Mouse (Mus musculus): ENCODE data around the gene Greb1. TPM values are rescaled to one million over a fixed set of nuclear protein-coding genes. Genes with fewer than 3 reads are reported as not detected.

The Greb1 gene
- total RNA-seq, 2 experiments from 2014 or later, result 0.55 to 0.74 TPM

DNA sequence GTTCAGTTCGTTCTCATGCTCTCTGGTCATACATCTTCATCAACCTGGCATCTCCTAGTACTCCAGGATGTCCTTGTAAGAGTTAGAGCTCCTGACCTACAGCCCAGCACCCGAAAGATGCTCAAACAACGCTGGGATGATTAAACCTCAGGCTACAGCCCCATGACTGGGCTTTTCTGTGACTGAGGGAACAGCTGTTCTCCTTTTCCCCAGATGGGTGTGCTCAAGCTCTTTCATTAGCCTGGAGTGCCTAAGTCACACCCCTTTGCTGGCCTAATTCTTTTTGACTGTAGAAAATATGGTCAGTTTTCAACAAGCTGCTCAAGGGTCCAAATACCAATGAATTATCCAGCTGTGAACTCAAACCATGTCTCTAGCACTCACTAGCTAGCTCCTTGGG is 7.4 kb upstream of the Greb1 start:
- intact Hi-C loops (cut with DNase I), result loop anchor here (1.0 to 5.0 kb wide), 3 partner anchors 146 to 449 kb away; partner anchors contain the start of gene 2410004P03Rik
- peak; percentile 64 to 76 for DNase-seq

DNA sequence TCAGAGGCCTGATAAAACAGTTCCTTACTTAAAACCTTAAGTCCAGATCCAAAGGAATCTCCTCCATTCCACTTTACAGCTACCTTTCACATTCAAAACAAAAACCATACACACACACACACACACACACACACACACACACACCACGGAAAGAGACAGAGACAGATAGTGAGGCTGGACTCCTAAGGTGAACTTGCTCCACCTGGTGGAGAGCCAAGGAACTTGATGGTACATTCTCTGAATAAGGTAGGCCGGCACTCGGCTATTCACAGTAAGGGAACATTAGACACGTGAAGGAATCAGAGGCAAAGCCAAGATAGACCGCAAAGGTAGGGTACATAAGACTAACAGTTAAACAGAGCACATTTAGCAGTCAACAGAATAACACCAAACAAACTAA is 4.8 kb upstream of the Greb1 start:
- intact Hi-C loops (cut with DNase I), result loop anchor here (1.0 to 5.0 kb wide), 4 partner anchors 88 to 452 kb away; no protein-coding TSS in a partner anchor
- DNase-seq, result peak; percentile 82 to 91

- DNase-seq, result no peak
- intact Hi-C loops (cut with DNase I), result loop anchor here (2.0 to 5.0 kb wide), 2 partner anchors 47 to 235 kb away; no protein-coding TSS in a partner anchor
Observed at GRCm38 (mm10) chr12:16803956-16804430, 3.3 kb upstream of the Greb1 start.

- no peak for DNase-seq
- intact Hi-C loops (cut with DNase I), result loop anchor here (5.0 kb wide), 1 partner anchor 46 kb away; no protein-coding TSS in a partner anchor
Observed at GRCm38 (mm10) chr12:16803237-16803955, 2.7 kb upstream of the Greb1 start.

GRCm38 (mm10) chr12:16800959-16801315 is 251 bp upstream of the Greb1 start:
- intact Hi-C loops (cut with DNase I), result loop anchor here (5.0 kb wide), 1 partner anchor 44 kb away; no protein-coding TSS in a partner anchor
- DNase-seq, result no peak

GRCm38 (mm10) chr12:16799928-16800258 is 793 bp downstream of the Greb1 start:
- intact Hi-C loops (cut with DNase I), result loop anchor here (5.0 kb wide), 1 partner anchor 43 kb away; no protein-coding TSS in a partner anchor
- no peak for DNase-seq

DNA sequence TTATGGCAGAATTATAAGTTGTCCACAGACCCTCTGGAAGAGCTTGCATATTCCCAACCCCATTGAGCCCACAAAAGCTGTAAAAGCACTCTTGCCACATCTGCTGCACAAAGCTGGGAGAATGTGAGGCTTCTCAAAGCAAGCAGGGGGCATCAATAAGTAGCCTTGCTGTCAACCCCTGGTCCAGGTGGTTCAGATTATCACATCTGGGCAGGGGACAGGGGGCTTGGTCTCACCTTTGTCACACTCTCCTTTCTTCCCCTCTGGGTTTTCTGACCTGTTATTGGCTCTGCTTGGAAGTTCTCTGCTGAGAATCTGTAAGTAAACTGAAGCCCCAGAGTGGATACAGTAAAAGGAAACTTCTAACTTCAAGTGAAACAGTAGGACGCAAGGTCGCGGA is 1.8 kb downstream of the Greb1 start:
- DNase-seq, result no peak
- intact Hi-C loops (cut with DNase I), result no loop called here

DNA sequence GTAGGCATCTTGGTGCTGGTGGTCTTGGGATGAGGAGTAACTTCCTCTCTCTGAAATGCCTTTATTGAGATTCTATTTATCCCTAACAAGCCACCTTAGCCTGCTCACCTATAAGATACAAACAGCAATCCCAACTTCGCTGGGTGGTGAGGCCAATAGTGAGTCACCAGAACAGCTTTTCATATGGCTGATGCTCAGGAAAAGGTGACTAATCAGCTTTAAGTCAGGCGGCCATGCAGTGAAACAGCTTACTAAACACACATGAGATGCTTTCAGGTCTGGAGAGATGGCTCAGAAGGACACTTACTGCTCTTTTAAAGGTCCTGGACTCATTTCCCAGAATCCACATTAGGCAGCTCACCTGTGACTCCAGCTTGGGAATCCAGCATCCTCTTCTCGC is 4.9 kb downstream of the Greb1 start:
- DNase-seq, result no peak
- intact Hi-C loops (cut with DNase I), result no loop called here

GRCm38 (mm10) chr12:16793371-16793770 is 7.3 kb downstream of the Greb1 start:
- intact Hi-C loops (cut with DNase I), result no loop called here
- no peak for DNase-seq

DNA sequence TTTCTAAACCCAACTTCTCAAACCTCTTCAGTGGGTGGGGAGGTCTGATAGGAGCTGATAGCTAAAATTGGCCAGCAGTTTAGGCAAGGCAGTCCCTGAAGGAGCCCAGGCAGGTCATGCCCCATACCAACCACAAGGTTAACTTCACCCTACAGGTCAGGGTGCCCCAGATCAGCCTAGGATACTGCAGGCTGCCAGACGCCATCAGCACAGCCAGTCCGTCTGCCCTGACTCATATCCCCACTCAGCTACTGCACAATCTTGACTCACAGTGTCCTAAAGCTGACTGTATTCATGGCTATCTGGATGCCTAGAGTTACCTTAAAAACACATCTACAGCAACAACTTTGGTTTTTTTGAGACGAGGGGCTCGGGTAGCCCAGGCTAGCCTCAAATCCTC is 10.2 kb downstream of the Greb1 start:
- DNase-seq, result no peak
- intact Hi-C loops (cut with DNase I), result no loop called here

DNA sequence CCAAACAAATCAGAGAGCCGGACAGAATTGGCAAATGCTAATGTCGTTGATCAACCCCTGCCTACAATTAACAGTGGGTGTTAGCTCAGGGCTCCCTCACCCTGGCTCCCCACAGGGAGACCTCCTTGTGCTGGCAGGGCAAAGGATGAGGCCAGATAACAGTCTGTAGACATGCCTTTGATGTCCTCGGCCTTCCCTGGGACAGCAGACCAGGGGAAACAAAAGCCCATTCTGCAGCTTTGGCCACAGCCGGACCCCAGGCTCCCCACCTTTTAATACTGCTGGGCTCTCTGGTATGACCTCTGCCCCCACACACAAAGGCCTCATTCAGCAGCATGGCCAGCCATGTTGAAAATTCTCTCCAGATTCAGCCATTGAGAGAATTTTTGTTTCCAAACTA is 10.9 kb downstream of the Greb1 start:
- intact Hi-C loops (cut with DNase I), result no loop called here
- DNase-seq, result no peak

DNA sequence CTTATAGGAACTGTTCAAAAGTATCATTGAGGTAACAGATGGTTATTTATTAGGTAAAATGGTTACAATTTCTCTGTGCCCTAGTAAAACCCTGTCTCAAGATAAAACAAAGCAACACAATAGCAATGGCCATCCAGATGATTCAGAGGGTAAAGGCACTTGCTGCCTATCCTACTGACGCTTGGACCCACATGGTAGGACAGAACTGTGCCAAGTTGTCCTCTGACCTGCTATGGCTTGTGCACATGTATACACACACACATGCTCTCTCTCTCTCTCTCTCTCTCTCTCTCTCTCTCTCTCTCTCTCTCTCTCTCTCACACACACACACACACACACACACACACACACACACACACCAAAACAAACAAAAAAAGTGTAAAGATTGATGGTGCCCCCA is 11.5 kb downstream of the Greb1 start:
- intact Hi-C loops (cut with DNase I), result no loop called here
- DNase-seq, result no peak

DNA sequence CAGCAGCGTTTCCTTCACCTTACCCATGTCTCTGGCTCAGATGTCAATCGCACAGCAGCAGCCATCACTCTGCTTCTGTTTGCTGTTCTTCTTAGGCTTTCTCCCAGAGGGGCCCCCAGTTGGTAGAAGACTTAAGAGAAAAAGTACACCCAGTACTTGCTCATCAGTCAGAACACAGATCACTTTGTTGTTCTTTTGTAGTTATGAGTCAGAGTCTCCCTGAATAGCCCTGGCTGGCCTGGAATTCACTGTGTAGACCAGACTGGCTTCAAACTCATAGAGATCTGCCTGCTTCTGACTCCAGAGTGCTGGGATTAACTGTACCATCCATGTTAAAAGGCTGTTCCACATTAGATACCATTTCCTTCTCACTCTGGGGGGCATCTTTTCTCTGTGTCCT is 12.1 kb downstream of the Greb1 start:
- intact Hi-C loops (cut with DNase I), result no loop called here
- DNase-seq, result no peak

DNA sequence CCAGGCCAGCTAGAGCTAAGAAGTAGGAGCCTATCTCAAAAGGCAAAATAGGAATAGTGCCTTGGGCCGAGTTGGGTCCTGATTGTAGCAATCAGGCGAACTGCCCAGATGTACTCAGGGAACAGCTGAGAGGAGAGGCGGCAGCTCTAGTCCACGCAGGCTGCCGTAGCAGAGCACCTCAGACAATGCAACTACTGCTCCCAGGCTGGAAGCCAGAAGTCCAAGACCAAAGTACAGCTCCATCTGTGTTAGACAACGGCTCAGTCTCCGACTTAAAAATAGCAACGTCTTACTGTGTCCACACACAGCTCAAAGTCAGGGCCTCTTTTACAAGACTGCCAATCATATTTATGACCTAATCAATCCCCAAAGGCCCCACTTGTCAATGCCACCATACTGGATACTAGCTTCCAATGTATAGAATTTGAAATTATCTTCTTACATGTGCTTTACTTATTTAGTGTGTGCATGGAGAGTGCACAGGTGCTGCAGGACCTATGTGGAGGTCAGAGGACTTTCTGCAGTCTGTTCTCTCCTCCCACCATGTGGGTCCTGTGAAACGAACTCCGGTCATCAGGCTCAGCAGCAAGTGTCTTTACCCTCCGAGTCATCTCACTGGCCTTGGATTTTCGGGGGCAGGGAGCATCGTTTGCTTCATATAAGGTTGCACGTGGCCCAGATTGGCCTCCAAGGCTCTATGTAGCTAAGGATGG is 19.5 kb downstream of the Greb1 start:
- intact Hi-C loops (cut with DNase I), result no loop called here
- no peak for DNase-seq

GRCm38 (mm10) chr12:16780320-16780719 is 20.4 kb downstream of the Greb1 start:
- intact Hi-C loops (cut with DNase I), result no loop called here
- no peak for DNase-seq

DNA sequence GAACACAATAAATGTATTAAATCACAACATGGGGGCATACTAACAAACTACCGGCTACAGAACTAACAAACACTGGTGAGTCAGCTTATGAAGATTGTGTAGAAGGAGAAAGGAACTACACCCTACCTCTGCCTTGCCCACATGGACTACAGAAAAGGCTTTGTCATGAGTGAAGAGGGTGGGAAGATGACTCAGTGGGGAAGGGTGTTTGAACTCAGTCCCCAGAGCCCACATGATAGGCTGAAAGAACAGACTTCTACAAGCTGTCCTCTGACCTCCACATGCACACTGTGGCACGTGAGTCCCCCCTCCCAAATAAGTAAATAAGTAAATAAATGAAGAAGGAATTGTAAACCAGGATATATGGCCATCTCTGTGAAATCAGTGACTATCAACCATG is 21.5 kb downstream of the Greb1 start:
- no peak for DNase-seq
- intact Hi-C loops (cut with DNase I), result no loop called here

- intact Hi-C loops (cut with DNase I), result no loop called here
Observed at GRCm38 (mm10) chr12:16778523-16778922, 22.2 kb downstream of the Greb1 start.

GRCm38 (mm10) chr12:16775351-16775750 is 25.3 kb downstream of the Greb1 start:
- intact Hi-C loops (cut with DNase I), result no loop called here

More at GRCm38 (mm10) chr12:16778523-16778922, 22.2 kb downstream of the Greb1 start:
- DNase-seq, result no peak

DNA sequence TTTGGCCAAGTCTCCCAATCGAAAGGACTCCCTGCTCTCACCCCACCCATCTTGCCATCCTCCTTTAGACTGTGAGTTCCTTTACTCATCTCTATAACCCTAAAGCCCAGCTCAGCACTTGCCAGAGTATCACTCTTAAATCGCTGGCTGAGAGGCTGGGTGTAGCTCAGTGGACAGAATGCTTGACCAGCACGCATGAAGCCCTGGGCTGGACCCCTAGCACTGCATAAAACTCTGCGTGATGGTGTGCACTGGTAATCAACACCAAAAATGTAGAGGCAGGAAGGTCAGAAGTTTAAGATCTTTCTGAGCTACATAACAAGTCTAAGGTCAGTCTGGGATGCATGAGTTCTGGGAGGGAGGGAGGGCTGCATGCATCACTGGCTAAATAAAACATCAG is 26.1 kb downstream of the Greb1 start:
- no peak for DNase-seq
- intact Hi-C loops (cut with DNase I), result no loop called here

More at GRCm38 (mm10) chr12:16775351-16775750, 25.3 kb downstream of the Greb1 start:
- no peak for DNase-seq

GRCm38 (mm10) chr12:16769601-16770165 is 31.0 kb downstream of the Greb1 start:
- DNase-seq, result no peak
- intact Hi-C loops (cut with DNase I), result no loop called here

DNA sequence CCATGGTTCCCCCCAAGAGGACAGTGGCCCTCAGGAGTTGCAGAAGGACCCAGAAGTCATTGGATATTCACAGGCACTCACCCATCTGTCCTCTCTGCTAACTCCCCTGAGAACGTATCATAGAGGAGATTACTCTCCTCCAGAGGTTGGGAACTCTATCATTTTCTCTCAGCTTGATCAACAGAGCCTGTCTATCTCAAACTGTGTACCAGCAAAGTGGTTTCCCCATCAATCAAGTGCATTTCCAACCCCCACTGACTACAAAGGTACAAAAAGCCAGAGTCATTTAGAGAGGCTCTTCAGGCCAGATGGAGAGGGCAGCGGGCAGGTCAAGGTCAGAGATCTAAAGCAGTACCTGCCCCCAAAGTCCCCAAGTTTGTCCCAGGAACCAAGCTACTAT is 32.0 kb downstream of the Greb1 start:
- intact Hi-C loops (cut with DNase I), result no loop called here

DNA sequence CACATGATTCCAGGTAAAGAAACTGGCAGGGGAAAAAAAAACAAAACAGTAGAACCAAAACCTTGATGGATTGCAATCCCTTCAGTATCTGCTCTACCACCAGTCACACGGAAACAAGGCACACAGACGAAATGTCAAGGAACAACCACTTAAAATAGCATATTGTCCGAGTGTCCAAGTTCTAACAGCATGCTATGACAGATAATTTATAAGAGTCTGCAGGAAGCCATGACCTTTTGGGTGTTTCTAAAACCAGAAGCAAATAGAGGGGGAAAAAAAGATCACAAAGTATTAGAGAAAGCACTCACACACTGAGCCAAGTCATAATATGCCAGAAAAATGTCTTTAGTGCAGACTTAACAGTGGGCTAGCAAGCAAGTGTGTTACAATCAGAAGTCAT is 32.4 kb downstream of the Greb1 start:
- intact Hi-C loops (cut with DNase I), result no loop called here
- DNase-seq, result no peak

More for the DNA sequence above, 32.0 kb downstream of the Greb1 start:
- DNase-seq, result no peak

Measured in heart, postnatal 10 days (tissue).